Mouse (Mus musculus) hindbrain, embryonic 11.5 days (tissue): ENCODE data around the gene Sipa1l3. TPM values are rescaled to one million over a fixed set of nuclear protein-coding genes. Genes with fewer than 3 reads are reported as not detected.
A peak's percentile ranks its signal among the peaks of the same experiment; 100 is the strongest.

Experiments used
- ATAC-seq: fragments of 200-750 bp; cut with Nextera tagmentation; 2 replicates; pipeline ENCODE4 v1.8.0; 2017; ENCODE audit warnings: mild to moderate bottlenecking, moderate TSS enrichment, moderate library complexity; ENCODE audit not compliant: low FRiP score
- DNase-seq: peaks from one replicate; pipeline ENCODE4 v3.0.0-alpha.2; 2015; ENCODE audit warnings: low spot score
- H3K27ac ChIP-seq: fragments of 300-500 bp; sonication (generic); 2 replicates; pipeline ENCODE4 v1.5.1; 2014; ENCODE audit warnings: mild to moderate bottlenecking, low read depth, low read length
- H3K27me3 ChIP-seq: fragments of 300-500 bp; sonication (generic); 2 replicates; pipeline ENCODE4 v1.6.1; 2014; ENCODE audit warnings: mild to moderate bottlenecking, low read length, moderate library complexity, mixed read lengths; ENCODE audit not compliant: control insufficient read depth, insufficient read depth
- H3K36me3 ChIP-seq: fragments of 300-500 bp; sonication (generic); 2 replicates; pipeline ENCODE4 v1.6.1; 2014; ENCODE audit warnings: mild to moderate bottlenecking, low read length, moderate library complexity, mixed read lengths; ENCODE audit not compliant: control insufficient read depth, insufficient read depth
- H3K4me1 ChIP-seq: fragments of 300-500 bp; sonication (generic); replicated peaks from 2 replicates; pipeline ENCODE4 v1.6.1; 2014; ENCODE audit warnings: low read length, mixed read lengths; ENCODE audit not compliant: control insufficient read depth, insufficient read depth
- H3K4me2 ChIP-seq: fragments of 300-500 bp; sonication (generic); replicated peaks from 2 replicates; pipeline ENCODE4 v1.6.1; 2014; ENCODE audit warnings: mild to moderate bottlenecking, low read depth, low read length
- H3K4me3 ChIP-seq: fragments of 300-500 bp; sonication (generic); 2 replicates; pipeline ENCODE4 v1.5.1; 2014; ENCODE audit warnings: low read depth, low read length
- H3K9ac ChIP-seq: fragments of 300-500 bp; sonication (generic); 2 replicates; pipeline ENCODE4 v1.6.1; 2014; ENCODE audit warnings: low read depth, low read length
- H3K9me3 ChIP-seq: fragments of 300-500 bp; sonication (generic); 2 replicates; pipeline ENCODE4 v1.6.1; 2016; ENCODE audit warnings: low read length; ENCODE audit not compliant: control insufficient read depth
- WGBS: fragments of 180-500 bp; shearing (Covaris S2); extraction: QIAGEN DNeasy Blood & Tissue Kit; methylation state at CpG from one replicate; pipeline ENCODE4 v1.1.7; 2014; 5-methylcytosine and 5-hydroxymethylcytosine counted together
- polyA plus RNA-seq: library from polyadenylated mRNA; unstranded; fragments of >200 nt; fragmentation: Nextera tagmentation; extraction: Ambion mirVana; gene quantifications from 2 replicates; pipeline ENCODE4 v1.2.1, GENCODE M21; 2014

Gene Sipa1l3
- polyA plus RNA-seq, 1 experiment from 2014 or later: 11.2 TPM

GRCm38 (mm10) chr7:29288942-29289638 lies 229.4 kb downstream of the Sipa1l3 start, which contains the start of gene Ppp1r14a:
Gene Ppp1r14a, plus strand, starts transcription at chr7:29289308.
- Histone ChIP-seq H3K36me3 (no peaks in the 10 kb centered on the region), H3K9ac (peak within 1 kb of the TSS; percentile 52), H3K4me2 (peak within 1 kb of the TSS; percentile 83), H3K4me1 (peaks cover 19% of the 10 kb centered on the region), H3K27me3 (no peaks in the 10 kb centered on the region), H3K4me3 (peak within 1 kb of the TSS; percentile 51), H3K27ac (peak within 1 kb of the TSS; percentile 58), H3K9me3 (no peaks in the 10 kb centered on the region)
- ATAC-seq (peak; percentile 21; the same call in 1 of the 2 replicates), DNase-seq (peak; percentile 91)
- WGBS: under 1% methylated on average over 58 of the region's 59 CpGs

- Histone ChIP-seq H3K27ac (no peak overlapping the region), H3K9me3 (no peaks in the 10 kb centered on the region), H3K4me2 (no peak overlapping the region), H3K36me3 (no peaks in the 10 kb centered on the region), H3K4me1 (peaks cover 13% of the 10 kb centered on the region), H3K27me3 (no peaks in the 10 kb centered on the region; the same call in 1 of the 2 replicates), H3K4me3 (no peak overlapping the region), H3K9ac (no peak overlapping the region)
- 87% methylated on average over 2 of the region's 2 CpGs for WGBS
- DNase-seq (no peak), ATAC-seq (no peak)
Observed at GRCm38 (mm10) chr7:29288079-29288478, 230.4 kb downstream of the Sipa1l3 start.

GRCm38 (mm10) chr7:29287481-29287880 lies 231.0 kb downstream of the Sipa1l3 start:
- Histone ChIP-seq H3K4me3 (no peak overlapping the region), H3K27ac (no peak overlapping the region), H3K9me3 (no peaks in the 10 kb centered on the region), H3K36me3 (no peaks in the 10 kb centered on the region), H3K4me2 (no peak overlapping the region), H3K4me1 (peaks cover 7% of the 10 kb centered on the region), H3K27me3 (peaks cover 4% of the 10 kb centered on the region), H3K9ac (no peak overlapping the region)
- ATAC-seq (no peak), DNase-seq (no peak)
- 84% methylated on average over 7 of the region's 7 CpGs for WGBS

- peaks cover 29% of the 10 kb centered on the region for H3K27me3 ChIP-seq
- no peaks in the 10 kb centered on the region for H3K4me1 ChIP-seq
- H3K9ac ChIP-seq: no peak overlapping the region
- H3K36me3 ChIP-seq: no peaks in the 10 kb centered on the region
- H3K4me3 ChIP-seq: no peak overlapping the region
- no peaks in the 10 kb centered on the region for H3K9me3 ChIP-seq
- H3K27ac ChIP-seq: no peak overlapping the region
- DNase-seq (no peak), ATAC-seq (no peak)
- no peak overlapping the region for H3K4me2 ChIP-seq
- WGBS: 92% methylated on average over 6 of the region's 6 CpGs
Observed at GRCm38 (mm10) chr7:29284523-29284922, 233.9 kb downstream of the Sipa1l3 start.

- Histone ChIP-seq H3K9ac (no peak overlapping the region), H3K36me3 (no peaks in the 10 kb centered on the region), H3K4me2 (no peak overlapping the region), H3K9me3 (no peaks in the 10 kb centered on the region), H3K27me3 (peaks cover 29% of the 10 kb centered on the region), H3K4me3 (no peak overlapping the region), H3K27ac (no peak overlapping the region), H3K4me1 (no peaks in the 10 kb centered on the region)
- WGBS: 84% methylated on average over 4 of the region's 4 CpGs
- DNase-seq (no peak), ATAC-seq (no peak)
Observed at GRCm38 (mm10) chr7:29283876-29284275, 234.6 kb downstream of the Sipa1l3 start.

- Histone ChIP-seq H3K4me1 (no peaks in the 10 kb centered on the region), H3K36me3 (no peaks in the 10 kb centered on the region), H3K9me3 (no peaks in the 10 kb centered on the region), H3K4me3 (peak overlapping the region; percentile 56), H3K27me3 (peaks cover 29% of the 10 kb centered on the region), H3K27ac (no peak overlapping the region), H3K9ac (peak overlapping the region; percentile 69; the same call in 1 of the 2 replicates), H3K4me2 (peak overlapping the region; percentile 93)
- no peak; the same call in 1 of the 2 replicates for ATAC-seq
- peak; percentile 16 for DNase-seq
- WGBS: 12% methylated on average over 21 of the region's 21 CpGs
Observed at GRCm38 (mm10) chr7:29282074-29282554, 236.3 kb downstream of the Sipa1l3 start.

- Histone ChIP-seq H3K4me2 (peak within 1 kb of the TSS; percentile 93), H3K4me1 (no peaks in the 10 kb centered on the region), H3K9ac (peak within 1 kb of the TSS; percentile 69), H3K4me3 (peak within 1 kb of the TSS; percentile 56), H3K36me3 (no peaks in the 10 kb centered on the region), H3K27me3 (peaks cover 29% of the 10 kb centered on the region), H3K27ac (no peak within 1 kb of the TSS), H3K9me3 (no peaks in the 10 kb centered on the region)
- ATAC-seq (peak; percentile 65; the same call in 1 of the 2 replicates), DNase-seq (peak; percentile 64)
- WGBS: under 1% methylated on average over 76 of the region's 80 CpGs
Observed at GRCm38 (mm10) chr7:29281201-29282073, 237.0 kb downstream of the Sipa1l3 start, which contains the start of gene Spint2. Gene Spint2, minus strand, starts transcription at chr7:29281912.

GRCm38 (mm10) chr7:29280801-29281200 lies 237.6 kb downstream of the Sipa1l3 start:
- Histone ChIP-seq H3K4me1 (no peaks in the 10 kb centered on the region), H3K9me3 (no peaks in the 10 kb centered on the region), H3K27ac (no peak overlapping the region), H3K9ac (no peak overlapping the region), H3K27me3 (peaks cover 29% of the 10 kb centered on the region), H3K4me3 (peak overlapping the region; percentile 56), H3K4me2 (peak overlapping the region; percentile 93), H3K36me3 (no peaks in the 10 kb centered on the region)
- WGBS: 14% methylated on average over 13 of the region's 13 CpGs
- ATAC-seq: no peak
- DNase-seq: no peak
